Mouse (Mus musculus): ENCODE results near the gene Lyz1. TPM values are rescaled to one million over a fixed set of nuclear protein-coding genes. Genes with fewer than 3 reads are reported as not detected.
"Not testable (repeated sequence)": the region's sequence is repeated elsewhere in the genome, so short reads cannot be mapped to it uniquely, and the experiment has no call there.

The Lyz1 gene
- polyA plus RNA-seq, 1 experiment from 2014 or later = 0.24 TPM

- not testable (repeated sequence) for H3K4me1 ChIP-seq (replicated peaks); H3K9ac ChIP-seq; H3K27me3 ChIP-seq; H3K27ac ChIP-seq (replicated peaks); H3K4me2 ChIP-seq; H3K4me3 ChIP-seq (replicated peaks); H3K36me3 ChIP-seq (replicated peaks); H3K9me3 ChIP-seq (replicated peaks); ATAC-seq (ENCODE audit: insufficient read depth)
- WGBS (ENCODE audit: insufficient replicate concordance) = 50% methylated on average over 2 of the region's 2 CpGs
These were observed 14.2 kb downstream of the Lyz1 start for GRCm38 (mm10) chr10:117278510-117278909.

DNA sequence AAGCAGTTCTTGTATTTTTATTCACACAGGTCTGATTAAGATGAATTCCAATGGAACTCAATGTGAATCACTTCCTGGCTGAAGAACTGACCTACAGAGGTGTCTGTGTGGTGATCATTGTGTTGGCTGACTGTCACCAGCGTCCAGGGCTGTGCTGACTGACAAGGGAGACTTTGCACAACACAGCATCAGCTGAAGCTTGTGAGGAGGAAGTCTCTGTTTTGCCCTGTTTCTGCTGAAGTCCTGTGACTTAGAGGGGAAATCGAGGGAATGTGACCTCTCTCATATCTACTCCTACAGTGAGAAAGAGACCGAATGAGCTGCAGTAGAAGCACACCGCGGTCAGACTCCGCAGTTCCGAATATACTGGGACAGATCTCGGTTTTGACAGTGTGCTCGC, 14.9 kb downstream of the Lyz1 start:
- ATAC-seq (ENCODE audit: insufficient read depth); H3K36me3 ChIP-seq (replicated peaks); H3K9me3 ChIP-seq (replicated peaks); H3K27ac ChIP-seq (replicated peaks); H3K4me2 ChIP-seq; H3K9ac ChIP-seq; H3K4me1 ChIP-seq (replicated peaks); H3K4me3 ChIP-seq (replicated peaks); H3K27me3 ChIP-seq: not testable (repeated sequence)
- 61% methylated on average over 9 of the region's 9 CpGs for WGBS (ENCODE audit: insufficient replicate concordance)

DNA sequence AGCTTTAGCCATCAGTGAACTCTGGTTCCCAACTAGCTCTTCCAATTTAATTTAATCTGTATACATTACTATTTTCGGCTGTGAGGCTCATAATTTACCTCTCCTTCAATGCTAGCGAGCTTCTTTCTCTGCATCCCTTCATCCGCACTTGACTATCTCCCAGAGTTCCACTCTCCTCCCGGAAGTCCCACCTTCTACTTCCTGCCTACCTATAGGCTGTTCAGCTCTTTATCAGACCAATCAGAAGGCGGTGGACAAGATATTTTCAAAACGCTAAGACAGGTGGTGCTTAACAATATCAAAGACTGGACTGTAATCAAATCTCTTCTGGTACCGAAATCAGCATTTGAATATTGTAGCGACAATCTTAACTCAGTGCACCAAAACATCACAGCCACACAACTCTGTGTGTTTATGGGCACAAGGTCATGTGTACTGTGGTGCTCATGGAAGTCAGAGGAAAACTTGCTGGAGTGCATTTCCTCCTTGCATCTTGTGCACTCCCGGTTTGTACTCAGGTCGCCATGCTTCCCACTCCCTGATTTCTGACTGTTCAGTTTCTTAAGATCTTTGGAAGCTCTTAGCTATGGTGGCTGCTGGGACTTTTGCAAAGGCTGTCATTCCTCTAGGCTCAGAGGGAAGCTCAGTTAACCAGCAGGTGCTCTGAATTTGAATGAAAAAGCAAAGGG, 16.8 kb downstream of the Lyz1 start:
- no peak for ATAC-seq (ENCODE audit: insufficient read depth)
- Histone ChIP-seq H3K36me3 (replicated peaks) (no peaks in the 10 kb centered on the region), H3K27me3 (no peaks in the 10 kb centered on the region), H3K9ac (no peak overlapping the region), H3K9me3 (replicated peaks) (no peaks in the 10 kb centered on the region), H3K4me2 (no peak overlapping the region), H3K4me3 (replicated peaks) (no peak overlapping the region), H3K4me1 (replicated peaks) (no peaks in the 10 kb centered on the region), H3K27ac (replicated peaks) (no peak overlapping the region)
- WGBS (ENCODE audit: insufficient replicate concordance) = 69% methylated on average over 10 of the region's 10 CpGs

DNA sequence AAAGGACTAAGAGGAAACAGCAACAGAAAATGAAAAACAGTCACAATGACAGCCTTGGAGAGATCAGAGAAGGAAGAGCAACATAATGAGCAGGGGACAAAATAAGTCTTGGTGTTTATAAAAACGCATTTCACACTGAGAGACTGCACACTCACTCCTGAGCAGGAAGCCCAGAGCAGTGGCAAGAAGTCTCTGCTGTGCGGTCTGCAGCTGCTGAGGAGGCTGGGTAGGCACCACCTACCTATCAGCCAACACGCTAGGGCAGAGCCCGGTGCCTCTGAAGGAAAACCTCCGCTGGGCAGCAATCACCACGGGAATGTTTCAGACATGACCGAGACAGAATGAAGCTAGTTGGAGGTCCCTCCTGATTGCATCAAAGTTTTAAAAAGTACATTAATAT, 18.0 kb downstream of the Lyz1 start:
- not testable (repeated sequence) for H3K9me3 ChIP-seq (replicated peaks); H3K36me3 ChIP-seq (replicated peaks); ATAC-seq (ENCODE audit: insufficient read depth); H3K27me3 ChIP-seq; H3K4me3 ChIP-seq (replicated peaks); H3K4me2 ChIP-seq; H3K4me1 ChIP-seq (replicated peaks); H3K9ac ChIP-seq; H3K27ac ChIP-seq (replicated peaks)
- 44% methylated on average over 4 of the region's 7 CpGs for WGBS (ENCODE audit: insufficient replicate concordance)

GRCm38 (mm10) chr10:117272023-117272422, 20.6 kb downstream of the Lyz1 start:
- H3K4me3 ChIP-seq (replicated peaks) = no peak overlapping the region
- no peaks in the 10 kb centered on the region for H3K4me1 ChIP-seq (replicated peaks)
- H3K9me3 ChIP-seq (replicated peaks) = no peaks in the 10 kb centered on the region
- ATAC-seq (ENCODE audit: insufficient read depth) = no peak
- no peak overlapping the region for H3K4me2 ChIP-seq
- H3K27ac ChIP-seq (replicated peaks) = no peak overlapping the region
- no peaks in the 10 kb centered on the region for H3K36me3 ChIP-seq (replicated peaks)
- H3K27me3 ChIP-seq = no peaks in the 10 kb centered on the region
- H3K9ac ChIP-seq = no peak overlapping the region

GRCm38 (mm10) chr10:117259870-117260269, 32.8 kb downstream of the Lyz1 start:
- Histone ChIP-seq H3K36me3 (replicated peaks) (no peaks in the 10 kb centered on the region), H3K9ac (no peak overlapping the region), H3K27me3 (no peaks in the 10 kb centered on the region), H3K4me3 (replicated peaks) (no peak overlapping the region), H3K4me1 (replicated peaks) (no peaks in the 10 kb centered on the region), H3K4me2 (no peak overlapping the region), H3K27ac (replicated peaks) (no peak overlapping the region), H3K9me3 (replicated peaks) (no peaks in the 10 kb centered on the region)
- ATAC-seq (ENCODE audit: insufficient read depth) = no peak

GRCm38 (mm10) chr10:117238603-117239002, 54.1 kb downstream of the Lyz1 start, which contains the start of gene 9530003J23Rik:
Gene 9530003J23Rik (minus strand): TSS chr10:117238703.
- H3K36me3 ChIP-seq (replicated peaks) = no peaks in the 10 kb centered on the region
- H3K9me3 ChIP-seq (replicated peaks) = no peaks in the 10 kb centered on the region
- no peaks in the 10 kb centered on the region for H3K4me1 ChIP-seq (replicated peaks)
- no peak within 1 kb of the TSS for H3K4me2 ChIP-seq
- WGBS (ENCODE audit: insufficient replicate concordance) = 59% methylated on average over 12 of the region's 12 CpGs
- H3K9ac ChIP-seq = no peak within 1 kb of the TSS
- H3K27me3 ChIP-seq = no peaks in the 10 kb centered on the region
- H3K27ac ChIP-seq (replicated peaks) = no peak within 1 kb of the TSS
- H3K4me3 ChIP-seq (replicated peaks) = no peak within 1 kb of the TSS
- ATAC-seq (ENCODE audit: insufficient read depth) = no peak

Other genes with a start within 250 kb of the Lyz1 start
- gene Lrrc10, start 247.5 kb downstream of the Lyz1 start, polyA plus RNA-seq (2015; fragmentation: Nextera tagmentation; extraction: Ambion mirVana) = not detected in 2 replicates
- gene Cct2, start 229.1 kb downstream of the Lyz1 start, polyA plus RNA-seq (2015; fragmentation: Nextera tagmentation; extraction: Ambion mirVana) = 141 and 142 TPM in 2 replicates
- gene Frs2, start 144.3 kb downstream of the Lyz1 start, polyA plus RNA-seq (2015; fragmentation: Nextera tagmentation; extraction: Ambion mirVana) = 6.9 and 7.5 TPM in 2 replicates
- 34.3 and 35.7 TPM in 2 replicates for gene Yeats4, start 68.4 kb downstream of the Lyz1 start, polyA plus RNA-seq (2015; fragmentation: Nextera tagmentation; extraction: Ambion mirVana)
- gene 9530003J23Rik, start 54.2 kb downstream of the Lyz1 start, polyA plus RNA-seq (2015; fragmentation: Nextera tagmentation; extraction: Ambion mirVana) = not detected in 2 replicates
- gene Lyz2, start 10.5 kb downstream of the Lyz1 start, polyA plus RNA-seq (2015; fragmentation: Nextera tagmentation; extraction: Ambion mirVana) = 653 and 723 TPM in 2 replicates
- gene Cpsf6, start 87.1 kb upstream of the Lyz1 start, polyA plus RNA-seq (2015; fragmentation: Nextera tagmentation; extraction: Ambion mirVana) = 50.2 and 51.3 TPM in 2 replicates

All from liver, embryonic 15.5 days (tissue).